Mouse (Mus musculus): ENCODE measurements at regions not wholly inside any gene's neighbourhood (a gene's known extent, or its start where the extent isn't known, plus 50 kb on each side); places are given as distances from the start of the nearest gene placed in this dataset.

GRCm38 (mm10) chr3:149993199-149993598, 1002.8 kb upstream of the Adgrl2 start:
- CTCF ChIA-PET, result no interaction called here

GRCm38 (mm10) chr3:149987801-149988200, 997.4 kb upstream of the Adgrl2 start:
- CTCF ChIA-PET, result no interaction called here

GRCm38 (mm10) chr3:149956993-149957392, 966.6 kb upstream of the Adgrl2 start:
- CTCF ChIA-PET, result no interaction called here

- CTCF ChIA-PET, result no interaction called here
Measured at GRCm38 (mm10) chr3:149936197-149936596, 945.8 kb upstream of the Adgrl2 start.

- CTCF ChIA-PET, result no interaction called here
Measured at GRCm38 (mm10) chr3:149934832-149935231, 944.5 kb upstream of the Adgrl2 start.

GRCm38 (mm10) chr3:149928456-149929360, 938.4 kb upstream of the Adgrl2 start:
- CTCF ChIA-PET, result no interaction called here

- CTCF ChIA-PET, result no interaction called here
Measured at GRCm38 (mm10) chr3:149920206-149920605, 929.9 kb upstream of the Adgrl2 start.

GRCm38 (mm10) chr3:149918201-149918600, 927.8 kb upstream of the Adgrl2 start:
- CTCF ChIA-PET, result no interaction called here

GRCm38 (mm10) chr3:149910721-149911120, 920.4 kb upstream of the Adgrl2 start:
- CTCF ChIA-PET, result no interaction called here

GRCm38 (mm10) chr3:149901783-149902182, 911.4 kb upstream of the Adgrl2 start:
- CTCF ChIA-PET, result no interaction called here

GRCm38 (mm10) chr3:149876553-149876952, 886.2 kb upstream of the Adgrl2 start:
- CTCF ChIA-PET, result no interaction called here

- CTCF ChIA-PET, result no interaction called here
Measured at GRCm38 (mm10) chr3:149865945-149866344, 875.6 kb upstream of the Adgrl2 start.

- CTCF ChIA-PET, result no interaction called here
Measured at GRCm38 (mm10) chr3:149846941-149847539, 856.7 kb upstream of the Adgrl2 start.

- CTCF ChIA-PET, result no interaction called here
Measured at GRCm38 (mm10) chr3:149845826-149846486, 855.6 kb upstream of the Adgrl2 start.

GRCm38 (mm10) chr3:149845083-149845825, 854.9 kb upstream of the Adgrl2 start:
- CTCF ChIA-PET, result no interaction called here

GRCm38 (mm10) chr3:149837921-149838320, 847.6 kb upstream of the Adgrl2 start:
- CTCF ChIA-PET, result no interaction called here

GRCm38 (mm10) chr3:149836467-149837233, 846.3 kb upstream of the Adgrl2 start:
- CTCF ChIA-PET, result no interaction called here

GRCm38 (mm10) chr3:149827181-149827580, 836.8 kb upstream of the Adgrl2 start:
- CTCF ChIA-PET, result no interaction called here

- CTCF ChIA-PET, result no interaction called here
Measured at GRCm38 (mm10) chr3:149826757-149827156, 836.4 kb upstream of the Adgrl2 start.

- CTCF ChIA-PET, result no interaction called here
Measured at GRCm38 (mm10) chr3:149820670-149821069, 830.3 kb upstream of the Adgrl2 start.

- CTCF ChIA-PET, result no interaction called here
Measured at GRCm38 (mm10) chr3:149819863-149820262, 829.5 kb upstream of the Adgrl2 start.

GRCm38 (mm10) chr3:149819081-149819480, 828.7 kb upstream of the Adgrl2 start:
- CTCF ChIA-PET, result no interaction called here

All from spleen, embryonic (tissue).